Mouse (Mus musculus) skeletal muscle tissue, adult 2 months (tissue): ENCODE results near the gene Hs1bp3.

ENCODE experiments used
- DNase-seq: peaks from one replicate; pipeline ENCODE4 v3.0.0-alpha.2; 2012; ENCODE audit warnings: low read depth, low spot score

The Hs1bp3 gene

DNA sequence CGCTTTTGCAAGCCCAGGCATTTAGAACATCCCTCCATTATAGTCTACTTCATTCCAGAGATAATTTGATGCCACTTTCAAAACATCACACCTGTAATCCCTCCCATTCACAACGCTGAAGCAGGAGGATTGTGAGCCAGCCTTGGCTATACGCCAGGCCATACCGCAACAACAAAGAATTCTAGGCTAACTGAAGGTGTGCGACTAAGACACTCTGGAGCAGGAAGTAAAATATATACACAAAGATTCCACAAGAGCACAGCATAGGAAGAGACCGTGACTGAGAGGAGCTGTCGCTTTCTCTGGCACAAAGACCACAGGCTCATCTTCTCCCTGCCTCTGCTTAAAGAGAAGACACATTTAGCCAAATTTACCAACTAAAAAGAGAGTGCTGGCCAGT is 49.2 kb downstream of the Hs1bp3 start:
- no peak for DNase-seq

DNA sequence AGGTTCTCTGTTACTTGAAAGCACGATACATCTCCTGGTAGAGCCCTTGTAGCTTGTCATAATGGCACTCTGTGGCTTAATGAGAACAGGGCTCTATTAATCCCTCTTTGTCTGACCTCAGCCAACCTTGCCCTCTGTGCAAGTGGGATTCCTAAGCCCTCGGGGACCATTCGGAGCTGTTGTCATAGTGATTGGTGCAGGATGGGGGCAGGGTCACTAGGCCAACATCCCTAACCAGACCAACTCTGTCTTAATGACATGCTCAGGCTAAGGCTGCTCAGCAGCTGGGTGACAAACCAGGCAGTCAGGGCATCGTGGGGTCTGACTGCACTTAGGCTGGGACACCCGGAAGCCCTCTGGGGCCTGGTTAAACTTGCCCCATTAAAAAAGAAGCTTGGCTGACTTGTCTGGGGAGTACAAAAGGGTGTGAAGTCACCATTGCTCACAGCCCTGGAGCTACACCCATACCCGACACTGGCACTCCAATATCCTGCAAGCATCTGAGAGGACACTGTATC is 51.1 kb downstream of the Hs1bp3 start:
- DNase-seq = no peak

DNA sequence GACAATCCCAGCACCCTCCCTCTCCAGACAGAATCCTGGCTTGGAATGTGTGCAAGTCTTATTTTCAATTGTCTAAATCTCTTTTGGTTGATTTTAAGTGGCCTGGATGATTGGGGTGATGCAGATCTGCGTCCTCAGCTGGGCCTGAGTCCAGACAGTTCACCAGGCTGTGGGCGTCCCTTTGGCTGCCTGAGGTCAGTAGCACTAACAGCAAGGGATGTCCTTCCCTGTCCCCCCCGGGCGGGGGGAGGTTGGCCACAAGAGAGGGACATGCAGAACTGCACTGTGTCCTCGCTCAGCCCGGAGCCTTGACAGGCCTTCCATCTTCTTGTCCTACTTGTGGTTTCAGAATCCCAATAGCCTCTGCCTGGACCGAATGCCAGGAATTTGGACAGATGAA is 52.1 kb downstream of the Hs1bp3 start:
- DNase-seq = peak; percentile 72

DNA sequence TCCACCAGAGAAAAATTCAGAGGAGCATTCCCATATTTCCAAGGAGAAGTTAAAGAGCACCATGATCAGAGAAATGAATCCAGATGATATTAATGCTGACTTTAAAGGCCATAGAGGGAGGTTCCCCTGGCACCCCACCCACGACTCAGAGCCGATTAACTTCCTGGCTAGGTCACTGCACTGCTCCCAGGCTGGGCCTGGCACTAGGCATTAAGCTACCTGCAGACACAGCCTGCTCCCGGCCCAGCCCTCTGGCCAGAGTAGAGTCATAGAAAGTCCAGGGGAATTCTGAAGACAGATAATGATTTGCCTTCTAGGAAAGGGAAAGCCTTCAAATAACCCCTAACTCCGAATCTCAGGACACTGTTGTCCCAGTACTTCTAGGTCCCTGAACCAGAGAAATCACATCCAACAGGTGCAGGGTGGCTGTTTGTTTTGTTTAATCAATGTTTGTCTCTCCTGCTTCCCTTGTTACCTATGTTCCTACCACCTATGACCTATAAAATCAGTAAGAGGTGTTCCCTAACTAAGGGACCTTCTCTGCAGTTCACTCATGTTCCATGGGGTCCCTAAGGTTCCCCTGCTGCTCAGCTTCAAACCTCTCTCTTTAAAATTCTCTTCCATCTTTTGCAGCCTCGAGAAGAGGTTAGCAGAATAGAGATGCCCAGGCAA is 52.8 kb downstream of the Hs1bp3 start:
- DNase-seq = no peak

DNA sequence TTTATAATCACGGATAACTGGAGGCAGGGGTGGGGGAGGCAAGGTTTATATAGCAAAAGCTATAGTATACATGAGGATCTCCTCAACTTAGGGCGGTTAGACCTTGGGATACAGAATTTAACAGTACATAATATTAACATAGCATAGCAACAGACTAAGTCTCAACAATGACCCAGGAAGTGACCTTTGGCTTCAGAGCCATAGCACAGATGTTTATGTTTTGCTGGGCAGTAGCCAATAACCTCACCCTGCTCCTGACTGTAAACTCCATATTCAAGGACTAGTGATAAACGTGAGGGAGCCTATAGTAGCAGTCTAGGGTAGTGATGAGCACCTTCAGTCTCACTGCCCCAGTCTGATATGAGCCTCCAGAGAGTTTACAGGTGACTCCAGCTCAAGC is 53.5 kb downstream of the Hs1bp3 start:
- DNase-seq = no peak

DNA sequence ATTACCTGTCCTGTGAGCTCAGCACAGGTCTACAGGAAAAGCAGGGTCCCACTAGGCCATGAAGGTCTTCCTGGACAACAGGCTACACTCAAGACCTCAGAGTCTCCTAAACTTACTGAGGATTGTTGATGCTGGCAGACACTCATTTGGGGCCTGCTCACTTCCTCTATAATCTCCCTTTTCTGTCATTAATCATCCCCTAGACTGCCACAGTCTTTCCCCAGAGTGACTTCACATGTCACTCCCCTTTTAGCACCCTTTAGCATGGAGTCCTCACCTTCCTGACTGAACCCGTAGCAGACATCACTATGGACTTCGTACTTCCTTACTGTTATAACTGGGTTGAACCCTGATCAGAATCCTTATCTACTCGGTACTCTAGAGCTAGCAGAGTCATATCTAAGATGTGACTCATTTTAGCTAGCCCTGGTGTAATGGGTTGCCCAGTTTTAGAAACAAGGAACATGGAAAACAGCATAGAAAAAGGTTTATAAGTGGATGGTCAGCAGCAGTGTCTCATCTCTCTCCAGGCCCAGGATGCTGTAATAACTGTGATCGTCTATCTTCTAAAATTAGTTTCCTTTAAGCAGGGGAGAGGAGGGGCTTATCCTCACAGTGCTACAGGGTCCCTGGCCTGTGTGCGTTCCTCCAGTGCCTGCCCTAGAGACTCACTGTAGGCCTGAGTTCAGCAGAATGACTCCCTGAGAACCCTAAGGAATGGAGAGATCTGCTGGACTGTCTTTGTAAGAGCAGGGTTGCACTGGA is 58.7 kb downstream of the Hs1bp3 start:
- no peak for DNase-seq

DNA sequence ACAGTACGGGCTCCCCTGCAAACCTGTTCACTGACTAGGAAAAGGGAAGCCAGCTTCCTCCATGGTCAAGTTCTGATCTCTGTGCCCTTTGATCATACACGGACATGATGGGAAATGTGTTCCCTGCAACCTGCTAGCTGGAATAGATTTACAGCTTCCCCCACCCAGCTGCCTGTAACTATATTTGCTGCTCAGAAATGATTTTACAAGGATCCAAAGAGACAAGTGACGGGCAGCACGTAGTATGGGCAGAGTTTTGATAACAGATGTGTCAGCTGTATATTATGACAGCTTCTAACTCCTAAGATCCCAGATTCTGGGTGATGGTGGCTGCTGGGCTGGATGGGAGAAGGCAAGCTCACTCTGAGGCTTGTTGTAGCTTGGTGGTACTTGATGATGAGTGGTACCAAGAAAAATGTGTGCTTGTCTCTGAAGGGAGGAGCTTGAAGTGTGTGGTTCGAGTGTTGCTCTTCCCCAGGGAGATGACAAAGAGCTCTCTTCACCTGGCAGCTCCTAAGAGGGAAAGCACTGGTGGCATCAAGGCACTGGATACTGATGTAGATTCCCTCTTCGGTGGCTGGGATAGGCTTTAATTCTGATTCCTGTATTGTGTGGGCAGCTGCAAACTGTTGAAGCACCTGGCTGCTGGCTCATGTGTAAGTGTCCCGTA is 59.4 kb downstream of the Hs1bp3 start:
- no peak for DNase-seq

DNA sequence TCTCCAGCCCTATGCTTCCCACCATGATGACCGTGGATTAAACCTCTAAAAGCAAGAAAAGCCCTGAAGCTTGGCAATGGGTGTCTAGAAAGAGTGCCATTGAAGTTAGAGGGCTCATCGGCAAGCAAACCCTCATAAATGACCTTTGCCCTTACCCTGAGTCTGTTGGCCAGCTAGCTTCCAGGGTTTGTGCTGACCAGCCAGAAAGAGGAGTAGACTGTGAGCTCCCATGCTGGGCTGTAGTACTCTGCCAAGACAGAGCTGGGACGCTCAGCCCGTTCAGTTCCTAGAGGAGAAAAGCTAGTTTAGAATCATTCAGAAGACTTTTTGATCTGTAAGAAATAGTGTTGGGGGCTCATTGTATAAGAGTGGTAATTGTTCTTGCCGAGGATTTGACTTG is 60.5 kb downstream of the Hs1bp3 start:
- no peak for DNase-seq

DNA sequence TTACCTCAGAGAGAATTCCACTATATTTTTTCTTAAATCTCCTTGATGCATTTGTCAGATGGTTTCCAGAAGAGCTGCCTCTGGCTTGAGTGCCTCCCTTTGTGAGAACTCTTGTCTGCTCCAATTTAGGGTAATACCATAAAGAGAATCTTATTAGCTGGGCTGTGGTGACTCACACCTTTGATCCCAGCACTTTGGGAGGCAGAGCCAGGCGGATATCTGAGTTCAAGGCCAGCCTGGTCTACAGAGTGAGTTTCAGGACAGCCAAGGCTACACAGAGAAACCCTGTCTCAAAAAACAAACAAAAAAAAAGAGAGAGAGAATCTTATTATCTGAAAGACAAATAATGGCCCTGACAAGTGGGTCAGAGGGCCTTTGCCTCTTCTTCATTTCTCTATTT is 63.9 kb downstream of the Hs1bp3 start:
- no peak for DNase-seq

DNA sequence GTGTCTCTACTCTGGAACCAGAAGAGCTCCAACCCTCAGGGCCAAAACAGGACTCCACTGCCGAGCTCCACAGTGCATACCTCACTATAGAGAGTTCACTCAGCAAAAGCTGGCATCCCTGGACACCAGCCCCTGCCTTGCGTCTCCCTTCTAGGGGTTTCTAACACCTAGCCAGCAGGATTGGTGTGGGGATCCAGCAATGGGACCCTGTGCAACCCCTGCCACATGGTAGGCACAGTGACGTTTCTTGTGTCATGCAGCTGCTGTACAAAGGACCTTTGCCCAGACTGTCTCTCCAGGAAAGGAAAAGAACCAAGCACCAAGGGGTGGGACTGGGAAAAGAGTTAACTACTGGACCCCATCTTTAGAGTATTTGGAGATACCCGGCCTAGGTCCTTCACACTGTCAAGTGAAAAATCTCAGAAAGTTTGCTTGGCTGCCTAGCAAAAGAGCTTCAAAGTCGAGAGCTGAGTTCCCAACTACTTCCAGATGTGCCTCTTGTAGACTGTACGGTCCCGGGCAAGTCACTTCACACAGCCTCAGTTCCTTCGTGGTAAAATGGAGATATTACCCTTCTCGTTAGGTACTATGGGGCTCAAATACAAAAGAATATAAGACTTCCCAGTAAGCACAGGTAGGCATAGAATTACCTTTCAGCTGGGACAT is 64.9 kb downstream of the Hs1bp3 start:
- DNase-seq = no peak

DNA sequence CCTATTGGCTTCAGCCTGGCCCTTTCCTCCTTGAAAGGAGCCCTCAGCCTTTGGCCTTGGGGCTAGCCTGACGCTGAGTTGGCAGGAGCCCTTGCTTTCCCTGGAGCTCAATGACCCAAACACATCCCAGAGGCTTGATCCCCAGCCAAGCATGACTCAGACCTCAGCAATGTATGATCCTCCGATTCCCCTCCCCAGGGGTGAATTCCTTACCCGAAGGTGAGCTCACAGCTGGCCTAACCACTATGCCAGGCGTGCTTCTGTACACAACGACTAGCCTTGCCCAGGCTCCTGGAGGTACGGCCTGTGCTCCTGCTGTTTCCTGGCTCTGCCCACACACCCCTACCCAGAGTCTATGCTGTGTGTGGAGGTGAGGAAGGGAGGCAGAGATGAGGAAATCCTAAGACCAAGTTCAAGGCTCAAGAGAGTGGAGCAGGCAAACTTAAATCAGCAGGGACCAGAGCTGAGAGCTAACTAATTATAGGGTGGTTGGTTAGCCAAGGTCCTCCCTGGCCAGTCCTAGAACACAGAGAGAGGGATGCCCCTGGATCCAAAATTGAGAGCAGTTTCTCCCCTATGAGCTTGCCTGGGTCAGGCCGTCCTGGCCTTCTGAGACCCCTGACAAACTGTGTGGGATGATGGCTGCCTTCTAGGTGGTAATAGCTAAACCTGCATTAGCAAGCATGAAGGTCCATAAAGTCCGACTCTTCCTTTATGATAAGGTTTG is 66.7 kb downstream of the Hs1bp3 start:
- peak; percentile 79 for DNase-seq

DNA sequence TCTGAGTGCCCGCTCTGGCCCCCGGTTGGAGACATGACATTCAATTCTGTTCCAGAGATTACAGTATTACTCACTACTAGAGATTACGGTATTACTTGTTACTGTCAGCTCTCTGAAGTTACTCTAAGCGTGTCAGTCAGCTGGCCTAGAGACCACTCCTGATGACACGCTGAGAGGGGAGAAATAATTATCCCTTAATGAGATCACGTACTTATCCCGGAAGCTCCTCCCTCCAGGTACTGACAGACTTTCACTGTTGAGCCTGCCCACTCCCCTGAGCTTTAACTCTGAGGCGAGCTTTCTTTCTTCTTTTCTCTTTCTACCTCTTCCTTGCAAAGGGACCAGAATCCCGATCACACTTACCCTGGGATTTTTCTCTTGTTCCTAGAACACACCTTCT is 67.7 kb downstream of the Hs1bp3 start:
- DNase-seq = no peak

DNA sequence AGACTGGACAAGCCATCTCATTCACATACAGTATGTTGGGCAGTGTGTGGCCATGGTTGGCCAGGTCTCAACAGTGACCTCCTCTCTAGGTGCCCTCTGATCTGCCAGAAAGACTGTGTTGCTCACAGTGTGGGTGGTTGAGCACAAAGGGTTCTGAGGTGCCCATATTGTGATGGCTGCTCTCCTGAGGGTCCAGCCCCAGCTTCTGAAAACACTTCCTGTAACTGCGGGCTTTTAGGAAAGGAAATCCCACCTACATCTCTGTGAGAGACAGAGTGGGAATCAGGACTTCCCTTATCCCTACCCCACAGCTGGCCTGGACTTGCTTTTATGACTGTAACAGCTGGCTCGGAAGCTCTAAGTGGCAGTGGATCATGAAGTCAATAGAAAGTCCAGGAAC is 68.7 kb downstream of the Hs1bp3 start:
- no peak for DNase-seq

DNA sequence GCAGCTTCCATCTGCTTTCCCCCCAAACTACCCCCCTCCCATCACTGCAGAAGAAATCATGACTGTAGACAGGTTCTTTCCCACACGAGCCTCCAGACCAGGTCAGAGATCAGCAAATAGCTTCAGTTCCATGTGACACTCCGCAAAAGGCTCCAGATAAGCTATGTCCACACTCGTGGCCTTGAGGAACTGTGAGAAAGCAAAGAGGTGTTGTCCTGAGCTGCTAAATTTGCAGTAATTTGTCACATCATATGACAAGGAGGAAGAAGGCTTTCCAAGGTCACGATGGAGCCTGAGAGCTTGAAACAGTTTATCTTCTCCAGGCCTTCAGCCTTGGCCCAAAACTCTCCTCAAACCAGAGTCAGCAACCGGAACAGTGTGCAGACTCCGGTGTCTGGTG is 70.6 kb downstream of the Hs1bp3 start:
- no peak for DNase-seq

DNA sequence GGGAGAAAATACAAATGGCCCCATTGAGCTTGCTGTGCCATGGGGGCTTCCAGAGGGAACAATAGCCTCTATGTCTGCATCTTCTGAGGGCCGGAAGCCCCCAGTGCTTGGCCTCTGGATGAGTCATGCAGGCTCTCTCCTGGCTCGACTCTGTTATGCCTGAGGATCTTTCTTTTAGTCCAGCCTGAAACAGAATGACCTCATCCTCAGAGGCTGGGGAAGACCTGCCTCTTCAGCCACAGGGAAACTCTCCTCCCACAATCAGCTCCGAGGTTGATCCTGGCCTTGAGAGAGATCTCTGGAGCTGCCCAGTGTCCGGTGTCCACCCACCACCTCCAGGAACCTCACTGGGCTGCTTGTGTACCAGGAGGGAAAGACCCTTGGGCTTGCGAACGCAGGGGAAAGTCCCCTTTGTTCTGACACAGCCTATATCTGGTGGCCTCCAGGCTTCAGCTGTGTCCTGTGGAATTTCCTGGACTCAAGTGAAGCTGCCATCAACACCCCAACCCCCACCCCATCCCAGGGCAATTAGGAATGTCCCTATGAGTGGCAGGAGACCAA is 73.3 kb downstream of the Hs1bp3 start:
- no peak for DNase-seq

DNA sequence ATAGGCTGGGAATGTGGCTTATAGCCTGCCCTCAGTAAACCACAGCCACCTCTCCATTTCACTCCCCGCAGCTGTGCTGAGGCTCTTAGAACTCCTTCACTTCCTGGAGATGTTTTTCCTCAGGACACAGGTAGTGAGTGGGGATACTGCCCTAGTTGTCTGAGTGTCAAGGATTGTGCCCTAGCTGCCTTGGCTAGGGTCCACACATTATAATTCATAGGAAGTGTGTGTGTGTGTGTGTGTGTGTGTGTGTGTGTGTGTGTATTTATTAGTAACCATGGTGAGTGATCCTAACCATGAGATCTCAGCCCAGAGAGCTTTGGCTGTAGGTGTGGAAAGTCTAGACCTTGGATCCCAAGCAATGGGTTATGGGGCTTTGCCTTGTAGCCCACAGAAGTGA is 74.0 kb downstream of the Hs1bp3 start:
- DNase-seq = no peak

DNA sequence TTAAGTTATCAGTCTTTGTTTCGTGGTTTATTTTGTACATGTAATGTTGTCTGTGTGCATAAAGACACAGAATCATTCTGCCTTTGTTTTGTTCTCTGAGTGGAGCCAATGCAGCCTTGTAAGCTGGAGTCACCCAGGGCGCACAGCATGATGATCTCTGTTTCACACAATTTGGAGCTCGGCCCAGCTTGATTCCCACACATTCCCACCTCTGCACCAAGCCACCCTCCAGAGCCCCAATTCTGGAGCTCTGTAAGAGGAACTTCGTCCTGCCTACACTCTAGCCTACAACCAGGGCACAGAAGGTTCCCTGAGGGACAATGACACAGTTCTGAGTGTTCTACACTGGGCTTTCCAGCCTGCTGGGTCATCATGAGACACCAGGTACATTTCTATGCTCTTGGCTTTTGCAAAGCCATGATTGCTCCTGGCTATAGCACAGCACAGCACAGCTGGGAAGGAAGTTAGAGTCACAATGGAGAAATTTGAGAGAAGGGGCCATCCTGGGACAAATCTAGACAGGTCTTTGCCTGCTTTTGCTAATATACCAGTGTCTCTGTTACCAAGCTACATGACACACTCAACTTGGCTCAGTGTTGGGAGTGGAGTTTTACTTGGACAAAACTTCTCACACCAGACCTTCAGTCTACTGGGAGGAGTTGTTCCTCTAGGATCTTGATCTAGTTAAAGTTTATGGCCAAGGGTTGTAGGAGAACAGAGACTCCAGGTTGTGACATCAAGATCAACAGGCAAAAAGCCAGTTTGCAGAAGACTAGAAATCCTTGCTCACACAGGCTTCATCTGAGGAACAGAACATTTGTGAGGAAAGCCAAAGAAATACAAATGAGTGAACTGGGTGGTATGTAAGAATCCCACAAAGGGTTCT is 75.5 kb downstream of the Hs1bp3 start:
- peak; percentile 52 for DNase-seq

DNA sequence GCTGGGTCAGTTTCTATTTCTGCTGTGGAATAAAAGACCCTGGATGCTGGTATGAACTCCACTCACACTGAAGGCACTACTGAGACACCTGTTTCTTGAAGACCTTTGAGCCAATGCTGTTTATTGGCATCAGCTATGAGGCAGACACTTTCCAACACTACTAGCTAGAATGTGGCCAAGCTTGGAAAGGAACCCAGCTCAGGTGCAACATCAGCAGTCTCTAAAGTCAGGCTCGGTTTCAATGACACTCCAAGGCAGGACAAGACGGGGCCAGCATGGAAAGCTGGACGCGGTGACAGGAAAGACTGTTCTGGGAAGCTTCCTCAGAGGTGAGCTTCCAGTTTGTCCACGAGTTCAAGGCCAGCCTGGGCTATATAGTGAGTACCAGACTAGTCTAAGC is 80.0 kb downstream of the Hs1bp3 start:
- peak; percentile 84 for DNase-seq
